Mouse (Mus musculus) layer of hippocampus, postnatal 14 days (tissue): Measurements from ENCODE around the gene Ank2. TPM values are rescaled to one million over a fixed set of nuclear protein-coding genes. Genes with fewer than 3 reads are reported as not detected.

Experiments
- DNase-seq, 2 experiments: peaks; one replicate each; pipeline ENCODE4 v3.0.0; 2021 to 2022; ENCODE audit warnings: low spot score in 2 of 2, mixed read lengths in 1 of 2
- total RNA-seq, 2 experiments: library from RNA; stranded (reverse); gene quantifications; 2 replicates each; pipeline ENCODE4 v1.2.3; 2021

The Ank2 gene
- total RNA-seq, 2 experiments from 2014 or later, result 837 to 918 TPM

GRCm38 (mm10) chr3:127188789-127189128 lies 310.4 kb downstream of the Ank2 start:
- no peak for DNase-seq

- DNase-seq, result peak in 1 of 2 experiments; percentile 46
Observed at GRCm38 (mm10) chr3:127188086-127188788, 310.9 kb downstream of the Ank2 start.

GRCm38 (mm10) chr3:127187081-127187480 lies 312.1 kb downstream of the Ank2 start:
- no peak for DNase-seq

GRCm38 (mm10) chr3:127186239-127186638 lies 312.9 kb downstream of the Ank2 start:
- no peak for DNase-seq

GRCm38 (mm10) chr3:127183998-127184753 lies 315.0 kb downstream of the Ank2 start:
- peak in 1 of 2 experiments; percentile 65 for DNase-seq

GRCm38 (mm10) chr3:127172697-127173096 lies 326.5 kb downstream of the Ank2 start:
- no peak for DNase-seq

- no peak for DNase-seq
Observed at GRCm38 (mm10) chr3:127170246-127170645, 328.9 kb downstream of the Ank2 start.

- DNase-seq, result no peak
Observed at GRCm38 (mm10) chr3:127169114-127169513, 330.0 kb downstream of the Ank2 start.

- no peak for DNase-seq
Observed at GRCm38 (mm10) chr3:127163749-127164148, 335.4 kb downstream of the Ank2 start.

- peak; percentile 63 to 73 for DNase-seq
Observed at GRCm38 (mm10) chr3:127161998-127162712, 337.0 kb downstream of the Ank2 start.

- DNase-seq, result no peak
Observed at GRCm38 (mm10) chr3:127161085-127161837, 337.9 kb downstream of the Ank2 start.

- DNase-seq, result no peak
Observed at GRCm38 (mm10) chr3:127157706-127158105, 341.4 kb downstream of the Ank2 start.

- peak in 1 of 2 experiments; percentile 46 for DNase-seq
Observed at GRCm38 (mm10) chr3:127156080-127156479, 343.1 kb downstream of the Ank2 start.

- DNase-seq, result no peak
Observed at GRCm38 (mm10) chr3:127153861-127154260, 345.3 kb downstream of the Ank2 start.

- DNase-seq, result no peak
Observed at GRCm38 (mm10) chr3:127153443-127153842, 345.7 kb downstream of the Ank2 start.

- DNase-seq, result no peak
Observed at GRCm38 (mm10) chr3:127148648-127149047, 350.5 kb downstream of the Ank2 start.

GRCm38 (mm10) chr3:127140590-127140989 lies 358.6 kb downstream of the Ank2 start:
- DNase-seq, result no peak

GRCm38 (mm10) chr3:127139638-127140037 lies 359.5 kb downstream of the Ank2 start:
- no peak for DNase-seq

GRCm38 (mm10) chr3:127137508-127137907 lies 361.6 kb downstream of the Ank2 start:
- no peak for DNase-seq

GRCm38 (mm10) chr3:127134062-127134461 lies 365.1 kb downstream of the Ank2 start:
- no peak for DNase-seq

GRCm38 (mm10) chr3:127131048-127131447 lies 368.1 kb downstream of the Ank2 start:
- no peak for DNase-seq
